Mouse (Mus musculus): ENCODE measurements at regions not wholly inside any gene's neighbourhood (a gene's known extent, or its start where the extent isn't known, plus 50 kb on each side); places are given as distances from the start of the nearest gene placed in this dataset.

GRCm38 (mm10) chr2:84539096-84539495 lies 62.5 kb upstream of the Tfpi start:
- TF ChIP-seq CTCF (IDR thresholded peaks at IDR 0.05; ENCODE audit: insufficient read depth, low read length) (no peak), POLR2A (IDR thresholded peaks at IDR 0.05; ENCODE audit: borderline replicate concordance, extremely low read depth, low read depth, low read length) (no peak)
